Mouse (Mus musculus): ENCODE measurements around the gene Pheta2. TPM values are rescaled to one million over a fixed set of nuclear protein-coding genes. Genes with fewer than 3 reads are reported as not detected.

Gene Pheta2
- polyA plus RNA-seq, 1 experiment from 2014 or later, result 1.9 TPM

DNA sequence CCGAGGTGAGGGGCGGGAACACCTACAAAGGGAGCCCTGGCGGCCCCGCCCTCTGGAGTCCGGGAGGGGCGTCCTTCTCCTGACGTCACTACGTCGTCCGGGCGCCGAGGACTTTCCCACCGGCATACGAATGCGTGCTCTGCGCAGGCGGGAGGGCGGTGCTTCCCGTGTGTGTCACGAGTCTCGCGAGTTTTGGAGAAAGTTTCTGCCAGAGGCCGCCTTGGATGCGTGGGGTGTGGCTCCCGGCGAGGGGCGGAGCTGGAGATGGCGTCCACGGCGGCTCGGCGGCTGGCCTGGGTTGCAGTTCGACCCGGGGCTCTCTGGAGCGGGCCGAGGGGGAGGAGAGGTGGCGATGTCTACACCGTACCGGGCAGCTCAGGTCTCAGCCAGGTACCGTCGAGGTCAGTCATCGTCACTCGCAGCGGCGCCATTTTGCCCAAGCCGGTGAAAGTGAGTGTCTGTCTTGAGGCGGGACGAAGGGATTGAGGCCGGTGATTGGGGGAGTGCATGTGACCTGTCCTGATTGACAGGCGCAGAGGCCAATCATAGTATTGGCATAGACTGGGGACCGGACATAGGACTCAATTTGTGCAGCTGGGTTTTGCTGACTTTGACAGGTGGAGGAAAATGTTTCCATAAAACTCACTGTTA is 7.2 kb downstream of the Pheta2 start:
- peak overlapping the region; percentile 85 for H3K4me3 ChIP-seq
- H3K9ac ChIP-seq, result peak overlapping the region; percentile 83
- peaks cover 19% of the 10 kb centered on the region for H3K4me1 ChIP-seq (replicated peaks)
- peak overlapping the region; percentile 65 for H3K4me2 ChIP-seq
- H3K9me3 ChIP-seq, result no peaks in the 10 kb centered on the region
- ATAC-seq (ENCODE audit: low FRiP score, low read depth), result peak; percentile 98
- peaks cover 28% of the 10 kb centered on the region for H3K36me3 ChIP-seq
- peak overlapping the region; percentile 95 for H3K27ac ChIP-seq (replicated peaks)
- H3K27me3 ChIP-seq, result peaks cover 2% of the 10 kb centered on the region; the same call in 1 of the 2 replicates
- WGBS, result under 1% methylated on average over 51 of the region's 51 CpGs

DNA sequence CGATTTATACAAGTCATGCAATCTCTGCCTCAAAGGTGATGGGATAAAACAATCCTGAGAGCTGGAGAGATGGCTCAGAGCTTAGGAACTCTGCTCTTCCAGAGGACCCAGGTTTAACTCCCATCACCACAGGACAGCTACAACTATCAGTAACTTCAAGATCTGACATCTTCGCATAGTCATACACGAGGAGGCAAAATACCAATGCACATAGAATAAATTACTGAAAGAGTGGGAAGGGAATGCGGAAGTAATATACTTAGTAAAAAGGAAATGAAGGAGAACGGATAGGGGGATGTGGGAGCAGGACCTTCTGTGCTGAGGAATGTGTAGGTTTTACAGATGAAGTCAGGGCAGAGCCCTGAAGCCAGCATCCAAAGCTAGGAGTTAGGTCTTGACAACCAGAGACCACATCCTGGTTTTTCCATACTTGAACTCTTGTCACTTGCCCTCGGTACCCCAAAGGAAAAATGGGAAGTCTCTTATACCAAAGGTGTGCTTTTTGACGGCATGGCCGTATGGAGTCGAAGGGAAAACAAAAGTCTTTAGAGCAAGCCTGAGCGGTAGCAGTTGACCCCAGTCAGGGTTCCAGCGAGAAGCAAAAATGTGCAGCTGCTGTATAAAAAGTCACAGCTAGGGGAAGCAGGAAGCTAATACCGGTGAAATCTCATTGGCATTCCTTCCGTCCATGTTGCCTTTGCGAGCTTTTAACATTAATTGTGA is 8.0 kb downstream of the Pheta2 start:
- 58% methylated on average over 14 of the region's 14 CpGs for WGBS
- H3K4me2 ChIP-seq, result peak overlapping the region; percentile 65
- H3K4me3 ChIP-seq, result peak overlapping the region; percentile 85
- H3K9me3 ChIP-seq, result no peaks in the 10 kb centered on the region
- H3K27ac ChIP-seq (replicated peaks), result peak overlapping the region; percentile 95
- ATAC-seq (ENCODE audit: low FRiP score, low read depth), result no peak
- H3K9ac ChIP-seq, result peak overlapping the region; percentile 83
- H3K4me1 ChIP-seq (replicated peaks), result peaks cover 19% of the 10 kb centered on the region
- no peaks in the 10 kb centered on the region for H3K27me3 ChIP-seq
- H3K36me3 ChIP-seq, result peaks cover 28% of the 10 kb centered on the region

DNA sequence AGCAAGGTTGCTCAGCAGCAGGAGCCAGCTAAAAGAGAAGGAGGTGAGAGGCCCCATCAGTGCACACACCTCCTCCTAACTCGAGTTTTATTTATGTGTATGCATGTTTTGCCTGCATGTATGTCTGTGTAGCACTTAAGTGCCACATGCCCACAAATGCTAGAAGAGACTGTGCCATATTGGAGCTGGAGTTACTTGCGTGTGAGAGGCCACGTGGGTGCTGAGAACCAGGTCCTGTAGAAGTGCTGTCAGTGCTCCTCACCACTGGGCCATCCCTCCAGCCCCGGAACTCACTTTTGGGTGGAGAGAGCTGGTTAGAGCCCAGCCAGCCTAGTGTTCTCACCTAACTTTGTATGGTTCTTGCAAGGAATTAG is 8.5 kb downstream of the Pheta2 start:
- WGBS, result 87% methylated on average over 4 of the region's 4 CpGs
- Histone ChIP-seq H3K27me3 (no peaks in the 10 kb centered on the region), H3K27ac (replicated peaks) (no peak overlapping the region), H3K9ac (peak overlapping the region; percentile 83; the same call in 1 of the 2 replicates), H3K36me3 (peaks cover 28% of the 10 kb centered on the region), H3K9me3 (no peaks in the 10 kb centered on the region), H3K4me1 (replicated peaks) (peaks cover 24% of the 10 kb centered on the region), H3K4me2 (peak overlapping the region; percentile 65), H3K4me3 (peak overlapping the region; percentile 85)
- no peak for ATAC-seq (ENCODE audit: low FRiP score, low read depth)

DNA sequence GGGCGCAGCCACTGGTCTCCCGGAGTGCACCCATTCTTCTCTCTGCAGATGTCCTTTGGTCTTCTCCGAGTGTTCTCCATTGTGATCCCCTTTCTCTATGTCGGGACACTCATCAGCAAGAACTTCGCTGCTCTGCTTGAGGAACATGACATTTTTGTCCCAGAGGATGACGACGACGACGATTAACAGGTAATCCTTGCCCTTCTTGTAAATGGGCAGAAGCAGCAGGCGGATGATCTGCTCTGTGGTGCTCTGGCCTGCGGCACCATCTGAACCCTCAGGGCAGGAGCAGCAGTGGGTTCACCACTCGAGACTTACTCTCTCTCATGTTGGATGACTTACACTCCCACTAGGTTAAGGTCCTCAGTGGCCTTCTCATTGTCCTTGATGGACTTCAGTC is 9.1 kb downstream of the Pheta2 start:
- no peak overlapping the region; the same call in 1 of the 2 replicates for H3K4me2 ChIP-seq
- no peaks in the 10 kb centered on the region for H3K9me3 ChIP-seq
- H3K27me3 ChIP-seq, result no peaks in the 10 kb centered on the region
- H3K36me3 ChIP-seq, result peaks cover 28% of the 10 kb centered on the region
- H3K4me1 ChIP-seq (replicated peaks), result peaks cover 30% of the 10 kb centered on the region
- no peak for ATAC-seq (ENCODE audit: low FRiP score, low read depth)
- H3K27ac ChIP-seq (replicated peaks), result no peak overlapping the region
- WGBS, result 92% methylated on average over 12 of the region's 12 CpGs
- H3K9ac ChIP-seq, result no peak overlapping the region
- H3K4me3 ChIP-seq, result no peak overlapping the region

DNA sequence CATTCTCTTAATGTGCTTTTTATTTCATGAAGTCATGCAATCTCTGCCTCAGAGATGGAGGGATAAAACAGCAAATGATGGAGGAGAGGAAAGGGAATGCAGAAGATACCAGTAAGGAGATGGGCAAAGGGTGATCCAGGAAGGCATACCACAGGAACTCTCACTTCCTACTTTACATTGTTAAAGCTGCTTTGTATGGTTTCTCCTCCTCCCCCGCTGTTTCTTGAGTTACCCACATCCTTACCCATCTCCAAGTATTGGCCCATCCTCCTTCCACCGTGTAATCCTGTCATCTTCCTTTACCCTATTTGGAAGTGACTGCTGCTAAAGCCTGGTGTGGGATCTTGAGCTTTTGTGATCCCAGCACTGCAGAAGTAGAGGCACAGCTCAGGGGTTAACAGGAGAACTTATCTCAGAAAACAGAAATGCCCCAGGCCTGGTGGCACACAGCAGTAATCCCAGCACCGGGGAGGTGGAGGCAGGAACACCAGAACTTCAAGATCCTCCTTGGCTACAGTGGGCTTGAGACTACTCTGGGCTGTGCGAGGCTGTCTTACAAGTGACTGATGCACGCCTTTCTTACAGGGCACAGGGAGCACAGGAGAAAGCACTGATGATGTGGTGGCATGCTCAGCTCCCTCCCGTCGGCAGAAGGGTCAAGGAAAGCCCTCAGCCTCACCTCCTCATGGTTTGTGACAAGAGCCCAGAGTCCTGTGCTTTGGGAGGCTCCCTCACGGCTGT is 9.7 kb downstream of the Pheta2 start:
- H3K9me3 ChIP-seq, result no peaks in the 10 kb centered on the region
- no peak overlapping the region for H3K4me2 ChIP-seq
- no peak for ATAC-seq (ENCODE audit: low FRiP score, low read depth)
- H3K36me3 ChIP-seq, result peaks cover 28% of the 10 kb centered on the region
- H3K4me1 ChIP-seq (replicated peaks), result peaks cover 36% of the 10 kb centered on the region
- 92% methylated on average over 8 of the region's 8 CpGs for WGBS
- H3K4me3 ChIP-seq, result no peak overlapping the region
- H3K27me3 ChIP-seq, result no peaks in the 10 kb centered on the region
- H3K9ac ChIP-seq, result no peak overlapping the region
- H3K27ac ChIP-seq (replicated peaks), result no peak overlapping the region

DNA sequence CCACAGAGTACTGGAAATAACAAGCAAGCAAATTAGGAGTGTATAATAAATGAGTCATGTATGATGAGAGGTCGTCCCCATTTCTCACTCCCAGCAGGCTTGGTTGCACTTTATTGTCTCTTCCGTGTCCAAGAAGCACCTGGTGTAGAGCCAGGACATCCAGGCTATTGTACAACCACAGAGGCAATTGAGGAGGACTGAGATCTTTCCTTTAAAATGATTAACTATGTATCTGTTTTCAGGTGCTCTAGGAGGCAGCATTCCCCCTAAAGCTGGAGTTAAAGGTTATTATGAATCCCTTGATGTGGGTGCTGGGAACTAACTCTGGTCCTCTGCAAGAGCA is 10.2 kb downstream of the Pheta2 start:
- no peaks in the 10 kb centered on the region for H3K9me3 ChIP-seq
- no peak overlapping the region for H3K27ac ChIP-seq (replicated peaks)
- no peak overlapping the region for H3K4me3 ChIP-seq
- no peaks in the 10 kb centered on the region for H3K27me3 ChIP-seq
- WGBS, result 88% methylated on average over 2 of the region's 2 CpGs
- H3K4me2 ChIP-seq, result no peak overlapping the region
- peaks cover 28% of the 10 kb centered on the region for H3K36me3 ChIP-seq
- H3K4me1 ChIP-seq (replicated peaks), result peaks cover 36% of the 10 kb centered on the region
- H3K9ac ChIP-seq, result no peak overlapping the region
- no peak for ATAC-seq (ENCODE audit: low FRiP score, low read depth)

DNA sequence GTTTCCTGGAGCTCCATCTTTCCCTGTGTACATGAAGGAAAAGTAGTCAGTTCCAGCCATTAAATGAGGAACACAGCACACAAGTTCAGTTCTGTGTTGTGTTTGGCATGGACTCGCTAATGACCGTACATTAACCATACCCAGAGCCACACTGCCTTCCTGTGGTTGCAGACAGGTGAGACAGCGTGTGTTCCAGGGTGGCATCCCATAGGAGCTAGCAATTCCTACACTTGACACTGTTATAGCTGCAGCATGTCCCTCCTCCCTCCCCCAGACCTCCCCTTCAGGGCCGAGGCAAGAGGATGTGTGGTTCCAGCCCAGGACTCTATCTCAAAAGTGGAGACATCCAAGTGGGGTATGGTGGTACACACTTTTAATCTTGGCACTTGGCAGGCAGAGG is 11.6 kb downstream of the Pheta2 start:
- Histone ChIP-seq H3K9me3 (no peaks in the 10 kb centered on the region), H3K27me3 (no peaks in the 10 kb centered on the region), H3K4me1 (replicated peaks) (peaks cover 41% of the 10 kb centered on the region), H3K36me3 (peaks cover 28% of the 10 kb centered on the region), H3K27ac (replicated peaks) (no peak overlapping the region), H3K9ac (no peak overlapping the region), H3K4me3 (no peak overlapping the region), H3K4me2 (no peak overlapping the region)
- 94% methylated on average over 4 of the region's 4 CpGs for WGBS
- no peak for ATAC-seq (ENCODE audit: low FRiP score, low read depth)

DNA sequence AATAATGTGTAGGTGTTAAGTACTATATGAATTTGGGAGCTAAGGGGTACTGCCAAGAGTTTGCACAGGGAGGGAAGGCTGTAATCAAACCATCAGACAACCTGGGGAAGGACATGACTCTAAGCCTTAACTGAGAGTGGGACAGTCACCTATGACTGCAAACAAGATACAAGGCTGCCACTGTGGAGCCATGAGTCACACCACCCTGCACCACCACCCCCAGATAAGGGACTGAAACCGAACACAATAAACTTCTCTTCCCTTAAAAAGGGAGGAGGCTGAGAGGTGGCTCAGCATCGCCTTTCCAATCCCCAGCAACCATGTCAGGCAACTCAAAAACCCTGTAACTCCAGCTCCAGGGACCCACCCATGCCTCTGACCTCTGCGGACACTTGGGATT is 12.7 kb downstream of the Pheta2 start:
- H3K4me1 ChIP-seq (replicated peaks), result peaks cover 41% of the 10 kb centered on the region
- H3K36me3 ChIP-seq, result peaks cover 28% of the 10 kb centered on the region
- WGBS, result 91% methylated on average over 3 of the region's 3 CpGs
- H3K9me3 ChIP-seq, result no peaks in the 10 kb centered on the region
- H3K9ac ChIP-seq, result no peak overlapping the region
- no peak overlapping the region for H3K27ac ChIP-seq (replicated peaks)
- H3K4me3 ChIP-seq, result no peak overlapping the region
- ATAC-seq (ENCODE audit: low FRiP score, low read depth), result no peak
- no peak overlapping the region for H3K4me2 ChIP-seq
- no peaks in the 10 kb centered on the region for H3K27me3 ChIP-seq

DNA sequence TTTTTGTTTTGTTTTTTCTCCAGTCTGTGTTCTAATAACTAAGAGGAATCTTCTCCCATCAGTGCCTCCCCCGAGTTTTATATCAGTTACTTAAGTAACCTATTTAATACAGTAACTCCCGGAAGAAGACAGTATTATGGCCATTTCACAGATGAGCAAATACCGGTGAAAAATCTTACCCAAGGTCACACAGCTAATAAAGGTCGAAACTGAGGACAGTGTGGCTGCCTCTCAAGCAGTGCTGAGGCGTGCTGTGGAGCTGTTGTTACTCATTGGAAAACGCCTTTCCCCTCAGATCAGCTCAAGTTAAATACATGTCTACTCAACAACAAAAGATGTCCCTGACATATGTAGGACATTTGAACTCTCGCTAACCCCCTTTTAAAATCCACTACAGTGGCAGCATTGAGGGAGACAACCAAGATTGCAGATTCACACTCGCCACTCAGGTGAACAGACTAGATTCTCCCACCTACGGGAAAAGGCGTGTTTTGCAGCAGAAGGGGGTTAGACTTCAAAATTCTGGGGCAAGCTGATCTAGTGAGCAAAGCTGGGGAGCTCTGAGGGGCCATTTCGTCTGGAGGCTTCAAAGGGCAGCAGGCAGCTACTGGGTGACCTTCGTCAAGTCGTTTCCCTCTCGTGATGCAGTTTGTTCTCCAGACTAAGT is 14.5 kb downstream of the Pheta2 start:
- no peak for ATAC-seq (ENCODE audit: low FRiP score, low read depth)
- Histone ChIP-seq H3K9ac (peak overlapping the region; percentile 84), H3K27ac (replicated peaks) (peak overlapping the region; percentile 85), H3K4me2 (peak overlapping the region; percentile 71), H3K4me1 (replicated peaks) (peaks cover 25% of the 10 kb centered on the region), H3K9me3 (no peaks in the 10 kb centered on the region), H3K27me3 (no peaks in the 10 kb centered on the region), H3K36me3 (peaks cover 23% of the 10 kb centered on the region), H3K4me3 (peak overlapping the region; percentile 63)
- 36% methylated on average over 14 of the region's 14 CpGs for WGBS

DNA sequence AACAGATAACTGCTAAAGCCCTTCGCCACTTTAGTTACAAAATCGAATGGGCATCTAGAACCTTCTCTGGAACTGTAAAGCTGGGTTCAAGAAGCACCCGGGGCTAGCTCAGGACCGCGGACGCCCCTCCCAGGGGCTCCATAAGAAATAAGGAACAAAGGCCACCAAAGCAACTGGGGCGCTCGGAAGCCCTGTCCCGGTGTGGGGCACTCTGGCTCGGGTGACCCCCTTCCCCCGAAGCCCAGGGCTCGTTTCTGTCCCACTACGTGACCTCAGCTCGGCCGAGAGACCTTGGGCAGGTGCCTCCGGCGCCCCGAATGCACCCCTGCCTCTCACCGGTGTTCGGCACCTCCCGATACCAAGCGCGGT is 15.0 kb downstream of the Pheta2 start:
- WGBS, result under 1% methylated on average over 23 of the region's 23 CpGs
- ATAC-seq (ENCODE audit: low FRiP score, low read depth), result no peak; the same call in 1 of the 2 replicates
- peak overlapping the region; percentile 84 for H3K9ac ChIP-seq
- peak overlapping the region; percentile 85 for H3K27ac ChIP-seq (replicated peaks)
- H3K4me3 ChIP-seq, result peak overlapping the region; percentile 63
- H3K27me3 ChIP-seq, result no peaks in the 10 kb centered on the region
- H3K4me2 ChIP-seq, result peak overlapping the region; percentile 71
- H3K4me1 ChIP-seq (replicated peaks), result peaks cover 25% of the 10 kb centered on the region
- no peaks in the 10 kb centered on the region for H3K9me3 ChIP-seq
- peaks cover 18% of the 10 kb centered on the region for H3K36me3 ChIP-seq

DNA sequence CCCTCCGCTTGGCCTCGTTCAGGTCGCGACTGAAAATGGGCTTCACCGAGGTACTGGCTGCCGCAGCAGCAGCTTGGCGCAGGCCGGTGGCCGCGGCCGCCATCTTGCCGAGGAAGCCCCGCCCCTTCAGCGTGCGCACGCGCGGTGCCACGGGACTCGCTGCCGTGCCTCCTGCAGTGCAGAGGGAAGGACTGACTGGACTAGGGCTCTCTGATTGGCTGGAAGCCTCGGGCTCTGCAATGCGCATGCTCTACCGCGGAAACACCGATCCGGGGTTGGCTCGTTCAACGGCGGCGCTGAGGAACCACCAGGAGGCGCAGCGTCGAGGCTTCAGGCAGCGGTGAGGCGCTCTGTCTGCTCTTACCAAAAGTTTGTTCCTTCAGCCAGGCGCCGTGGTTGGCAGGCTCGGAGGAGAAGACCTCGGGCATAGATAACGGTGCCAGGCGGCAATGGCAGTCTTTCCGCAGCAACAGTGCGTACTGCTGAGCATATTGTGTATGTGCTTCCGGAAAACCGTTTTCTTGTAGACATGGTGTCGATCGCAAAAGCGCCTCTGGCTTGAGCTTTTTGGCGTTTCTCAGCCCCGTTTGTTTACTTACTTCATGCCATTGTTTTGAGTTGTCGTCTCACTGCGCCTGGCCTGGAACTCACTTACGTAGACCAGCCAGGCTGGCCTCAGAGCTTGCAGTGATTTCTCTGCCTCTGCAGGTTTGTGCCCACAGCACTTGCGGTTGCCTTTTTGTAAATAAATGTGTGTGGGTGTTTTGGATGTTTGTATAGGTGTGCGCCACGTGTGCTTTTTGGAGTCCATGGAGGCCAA is 15.6 kb downstream of the Pheta2 start, which contains the start of gene Ndufa6:
Ndufa6 (minus strand) TSS at position 197 of the 820 bp plus-strand sequence.
- WGBS, result 2% methylated on average over 57 of the region's 57 CpGs
- Histone ChIP-seq H3K9me3 (no peaks in the 10 kb centered on the region), H3K4me3 (peak within 1 kb of the TSS; percentile 63), H3K36me3 (peaks cover 12% of the 10 kb centered on the region), H3K27me3 (no peaks in the 10 kb centered on the region), H3K27ac (replicated peaks) (peak within 1 kb of the TSS; percentile 85), H3K9ac (peak within 1 kb of the TSS; percentile 84), H3K4me1 (replicated peaks) (peaks cover 25% of the 10 kb centered on the region), H3K4me2 (peak within 1 kb of the TSS; percentile 71)
- ATAC-seq (ENCODE audit: low FRiP score, low read depth), result peak; percentile 98
